Mouse (Mus musculus) thymus, postnatal 4 days (tissue): Measurements from ENCODE around the gene Cpeb4.

Experiments
- DNase-seq: peaks from one replicate; pipeline ENCODE4 v3.0.0; 2021

Cpeb4 gene

GRCm38 (mm10) chr11:31980089-31980488 is 108.1 kb downstream of the Cpeb4 start:
- DNase-seq: peak; percentile 1

- DNase-seq: peak; percentile 4
Measured at GRCm38 (mm10) chr11:31981830-31982229, 109.8 kb downstream of the Cpeb4 start.

GRCm38 (mm10) chr11:31982247-31982943 is 110.4 kb downstream of the Cpeb4 start:
- DNase-seq: peak; percentile 2

GRCm38 (mm10) chr11:31983249-31983648 is 111.2 kb downstream of the Cpeb4 start:
- peak; percentile 7 for DNase-seq

GRCm38 (mm10) chr11:31984786-31985185 is 112.8 kb downstream of the Cpeb4 start:
- peak; percentile 7 for DNase-seq
